Mouse (Mus musculus) forebrain, embryonic 16.5 days (tissue): Measurements from ENCODE around the gene Brwd1. TPM values are rescaled to one million over a fixed set of nuclear protein-coding genes. Genes with fewer than 3 reads are reported as not detected.
"Not testable (repeated sequence)": the region's sequence is repeated elsewhere in the genome, so short reads cannot be mapped to it uniquely, and the experiment has no call there.

Experiments
- ATAC-seq: fragments of 200-750 bp; cut with Nextera tagmentation; 2 replicates; pipeline ENCODE4 v1.8.0; 2017; ENCODE audit warnings: mild to moderate bottlenecking, moderate library complexity
- H3K27ac ChIP-seq: fragments of 300-500 bp; sonication (generic); 2 replicates; pipeline ENCODE4 v1.5.1; 2014; ENCODE audit warnings: low read length, control low read depth
- H3K27me3 ChIP-seq: fragments of 300-500 bp; sonication (generic); replicated peaks from 2 replicates; pipeline ENCODE4 v1.6.1; 2014; ENCODE audit warnings: low read length; ENCODE audit not compliant: control insufficient read depth, insufficient read depth
- H3K36me3 ChIP-seq: fragments of 300-500 bp; sonication (generic); 2 replicates; pipeline ENCODE4 v1.6.1; 2014; ENCODE audit not compliant: control insufficient read depth, insufficient read depth
- H3K4me1 ChIP-seq: fragments of 300-500 bp; sonication (generic); replicated peaks from 2 replicates; pipeline ENCODE4 v1.6.1; 2014; ENCODE audit warnings: low read length; ENCODE audit not compliant: control insufficient read depth, insufficient read depth
- H3K4me2 ChIP-seq: fragments of 300-500 bp; sonication (generic); 2 replicates; pipeline ENCODE4 v1.6.1; 2014; ENCODE audit warnings: mild to moderate bottlenecking, low read length, control low read depth
- H3K4me3 ChIP-seq: fragments of 300-500 bp; sonication (generic); replicated peaks from 2 replicates; pipeline ENCODE4 v1.5.1; 2014; ENCODE audit warnings: mild to moderate bottlenecking, low read length, control low read depth
- H3K9ac ChIP-seq: fragments of 300-500 bp; sonication (generic); replicated peaks from 2 replicates; pipeline ENCODE4 v1.6.1; 2014; ENCODE audit warnings: low read depth, low read length, control low read depth
- H3K9me3 ChIP-seq: fragments of 300-500 bp; sonication (generic); 2 replicates; pipeline ENCODE4 v1.6.1; 2016; ENCODE audit warnings: low read length; ENCODE audit not compliant: control insufficient read depth
- WGBS: fragments of 180-500 bp; shearing (Covaris S2); extraction: QIAGEN DNeasy Blood & Tissue Kit; methylation state at CpG from one replicate; pipeline ENCODE4 v1.1.7; 2014; 5-methylcytosine and 5-hydroxymethylcytosine counted together
- polyA plus RNA-seq: library from polyadenylated mRNA; unstranded; fragments of >200 nt; fragmentation: Nextera tagmentation; extraction: Ambion mirVana; gene quantifications from 2 replicates; pipeline ENCODE4 v1.2.1, GENCODE M21; 2015

The Brwd1 gene
- polyA plus RNA-seq, 1 experiment from 2014 or later = 229 TPM

DNA sequence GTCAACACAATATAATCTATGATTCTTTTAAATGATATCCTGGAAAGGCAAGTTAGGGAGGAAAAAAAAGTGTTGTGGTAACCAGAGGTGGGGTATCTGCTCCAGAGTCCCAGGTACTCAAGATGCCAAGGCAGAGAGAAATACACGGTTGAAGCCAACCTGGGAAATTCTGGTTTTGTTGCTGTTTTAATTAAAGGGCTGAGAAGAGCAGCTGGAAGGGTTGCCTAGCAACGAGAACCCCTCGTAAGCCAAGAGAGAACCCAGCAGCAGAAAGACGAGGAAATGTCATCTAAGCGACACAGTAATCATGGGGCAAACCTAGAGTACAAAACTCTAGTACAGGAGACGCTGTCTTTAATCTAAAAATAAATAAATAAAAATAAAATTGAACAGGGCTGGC is 42.8 kb downstream of the Brwd1 start:
- H3K36me3 ChIP-seq = peaks cover 50% of the 10 kb centered on the region
- H3K4me3 ChIP-seq = no peak overlapping the region
- H3K27ac ChIP-seq = no peak overlapping the region; the same call in 1 of the 2 replicates
- H3K4me1 ChIP-seq = no peaks in the 10 kb centered on the region
- no peak overlapping the region for H3K9ac ChIP-seq
- 28% methylated on average over 6 of the region's 6 CpGs for WGBS
- no peaks in the 10 kb centered on the region for H3K9me3 ChIP-seq
- no peaks in the 10 kb centered on the region for H3K27me3 ChIP-seq
- ATAC-seq = peak; percentile 38; the same call in 1 of the 2 replicates
- no peak overlapping the region for H3K4me2 ChIP-seq

- WGBS = 88% methylated on average over 6 of the region's 6 CpGs
- peaks cover 64% of the 10 kb centered on the region for H3K36me3 ChIP-seq
- H3K9me3 ChIP-seq = no peaks in the 10 kb centered on the region
- no peaks in the 10 kb centered on the region for H3K27me3 ChIP-seq
- H3K4me3 ChIP-seq = no peak overlapping the region
- no peak overlapping the region for H3K9ac ChIP-seq
- no peak overlapping the region for H3K27ac ChIP-seq
- ATAC-seq = no peak
- no peak overlapping the region for H3K4me2 ChIP-seq
- no peaks in the 10 kb centered on the region for H3K4me1 ChIP-seq
These were observed 47.9 kb downstream of the Brwd1 start for GRCm38 (mm10) chr16:96034473-96034872.

GRCm38 (mm10) chr16:96032368-96033043 is 49.8 kb downstream of the Brwd1 start:
- H3K4me3 ChIP-seq = no peak overlapping the region
- H3K27me3 ChIP-seq = no peaks in the 10 kb centered on the region
- H3K27ac ChIP-seq = no peak overlapping the region
- no peak for ATAC-seq
- H3K9ac ChIP-seq = no peak overlapping the region
- 95% methylated on average over 13 of the region's 13 CpGs for WGBS
- no peaks in the 10 kb centered on the region for H3K4me1 ChIP-seq
- no peaks in the 10 kb centered on the region for H3K9me3 ChIP-seq
- H3K36me3 ChIP-seq = peaks cover 63% of the 10 kb centered on the region
- H3K4me2 ChIP-seq = no peak overlapping the region

DNA sequence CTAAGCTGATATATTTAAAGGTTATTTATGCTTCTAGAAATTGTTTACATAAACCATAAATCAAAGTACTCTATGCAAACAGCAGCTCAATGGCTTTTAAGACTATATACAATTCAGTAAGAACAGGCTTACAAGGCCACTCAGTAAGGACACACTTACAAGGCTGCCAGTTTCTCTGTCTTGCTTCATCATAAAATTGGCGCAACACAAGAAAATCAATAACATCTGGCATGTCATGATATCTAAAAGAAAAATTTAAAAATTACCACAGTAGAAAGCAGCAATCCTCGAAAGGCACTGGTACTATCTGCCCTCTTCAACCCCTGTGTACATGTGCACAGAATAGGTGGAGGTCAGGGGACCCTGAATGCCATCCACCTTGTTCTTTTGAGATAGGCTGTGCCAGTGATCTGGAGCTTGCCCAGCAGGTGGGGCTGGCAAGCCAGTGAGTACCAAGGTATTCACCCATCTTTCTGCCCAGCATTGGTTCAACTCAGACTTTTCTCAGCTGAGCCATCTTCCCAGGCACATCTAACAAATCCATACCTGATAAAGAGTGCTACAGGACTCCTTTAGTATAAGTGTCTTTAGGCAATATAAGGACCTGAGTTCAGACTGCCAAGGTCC is 51.7 kb downstream of the Brwd1 start:
- no peaks in the 10 kb centered on the region for H3K4me1 ChIP-seq
- no peak overlapping the region for H3K27ac ChIP-seq
- no peaks in the 10 kb centered on the region for H3K27me3 ChIP-seq
- WGBS = 93% methylated on average over 2 of the region's 2 CpGs
- ATAC-seq = no peak
- peaks cover 60% of the 10 kb centered on the region for H3K36me3 ChIP-seq
- no peak overlapping the region for H3K4me2 ChIP-seq
- no peaks in the 10 kb centered on the region for H3K9me3 ChIP-seq
- H3K4me3 ChIP-seq = no peak overlapping the region
- H3K9ac ChIP-seq = no peak overlapping the region

DNA sequence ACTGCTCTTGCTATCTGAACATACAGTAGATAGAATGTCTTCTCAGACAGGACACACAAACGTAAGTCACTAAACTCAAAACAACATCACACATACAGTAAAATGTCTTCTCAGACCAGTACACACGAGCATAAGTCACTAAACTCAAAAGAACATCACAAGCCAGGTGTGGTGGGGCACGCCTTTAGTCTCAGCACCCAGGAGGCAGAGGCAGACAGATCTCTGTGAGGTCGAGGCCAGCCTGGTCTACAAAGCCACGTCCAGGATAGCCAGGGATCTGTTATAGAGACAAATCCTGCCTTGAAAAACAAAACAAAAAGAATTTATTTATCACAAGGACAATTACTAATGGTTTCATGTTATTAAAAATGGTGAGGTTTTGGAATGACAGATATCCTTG is 56.1 kb downstream of the Brwd1 start:
- Histone ChIP-seq H3K36me3 (peaks cover 49% of the 10 kb centered on the region), H3K4me3 (no peak overlapping the region), H3K4me2 (no peak overlapping the region), H3K27me3 (no peaks in the 10 kb centered on the region), H3K27ac (no peak overlapping the region), H3K9me3 (no peaks in the 10 kb centered on the region), H3K4me1 (no peaks in the 10 kb centered on the region), H3K9ac (no peak overlapping the region)
- whole genome bisulfite sequencing = 93% methylated on average over 5 of the region's 5 CpGs
- ATAC-seq = no peak

GRCm38 (mm10) chr16:96025244-96025643 is 57.1 kb downstream of the Brwd1 start:
- Histone ChIP-seq H3K4me3 (no peak overlapping the region), H3K27me3 (no peaks in the 10 kb centered on the region), H3K27ac (no peak overlapping the region), H3K36me3 (peaks cover 47% of the 10 kb centered on the region), H3K4me2 (no peak overlapping the region), H3K4me1 (no peaks in the 10 kb centered on the region), H3K9ac (no peak overlapping the region), H3K9me3 (no peaks in the 10 kb centered on the region)
- no peak for ATAC-seq
- WGBS = 86% methylated on average over 3 of the region's 3 CpGs

- H3K4me2 ChIP-seq = no peak overlapping the region
- H3K27ac ChIP-seq = no peak overlapping the region
- no peak overlapping the region for H3K9ac ChIP-seq
- H3K4me3 ChIP-seq = no peak overlapping the region
- peaks cover 59% of the 10 kb centered on the region for H3K36me3 ChIP-seq
- ATAC-seq = no peak
- H3K9me3 ChIP-seq = no peaks in the 10 kb centered on the region
- H3K27me3 ChIP-seq = no peaks in the 10 kb centered on the region
- H3K4me1 ChIP-seq = no peaks in the 10 kb centered on the region
- WGBS = 90% methylated on average over 10 of the region's 10 CpGs
These were observed 61.3 kb downstream of the Brwd1 start for GRCm38 (mm10) chr16:96021045-96021444.

- H3K36me3 ChIP-seq, H3K4me2 ChIP-seq, H3K27ac ChIP-seq, H3K4me3 ChIP-seq, ATAC-seq, H3K4me1 ChIP-seq, H3K9ac ChIP-seq, H3K9me3 ChIP-seq, H3K27me3 ChIP-seq: not testable (repeated sequence)
- WGBS = no CpG with 5 or more reads among the region's 10 CpGs
These were observed 73.2 kb downstream of the Brwd1 start for GRCm38 (mm10) chr16:96009124-96009523.

GRCm38 (mm10) chr16:96004278-96004677 is 78.0 kb downstream of the Brwd1 start:
- not testable (repeated sequence) for H3K9me3 ChIP-seq, H3K4me1 ChIP-seq, H3K4me2 ChIP-seq, H3K27ac ChIP-seq, ATAC-seq, H3K27me3 ChIP-seq, H3K4me3 ChIP-seq, H3K9ac ChIP-seq
- H3K36me3 ChIP-seq = peaks cover 28% of the 10 kb centered on the region
- no CpG with 5 or more reads among the region's 10 CpGs for WGBS
